Mouse (Mus musculus): Measurements from ENCODE around the gene Ubxn7. TPM values are rescaled to one million over a fixed set of nuclear protein-coding genes. Genes with fewer than 3 reads are reported as not detected.

Gene Ubxn7
- total and polyA plus RNA-seq, 2 experiments from 2014 or later: 12.1 to 27.1 TPM

DNA sequence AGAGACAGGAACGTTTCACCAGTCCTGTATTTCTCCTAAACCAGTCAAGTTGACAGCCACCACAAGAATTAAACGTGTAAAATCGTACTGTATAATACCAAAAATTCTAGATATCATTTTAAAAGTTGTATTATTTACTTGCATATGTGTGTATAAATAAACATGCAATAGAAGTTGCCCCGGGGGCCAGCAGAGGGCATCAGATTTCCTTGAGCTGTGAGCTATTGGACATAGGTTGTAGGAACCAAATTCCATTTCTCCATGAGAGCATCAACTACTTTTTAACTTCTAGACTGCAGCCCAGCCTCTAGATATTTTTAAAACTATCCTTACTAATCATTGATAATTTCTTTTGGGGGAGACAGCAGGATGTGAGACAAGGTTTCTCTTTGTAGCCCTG is 39.3 kb downstream of the Ubxn7 start:
- peaks cover 25% of the 10 kb centered on the region for H3K36me3 ChIP-seq (ENCODE audit: insufficient read depth, low read length)
- no peak overlapping the region for H3K9ac ChIP-seq (replicated peaks; ENCODE audit: low read length)
- no peak overlapping the region for H3K4me3 ChIP-seq (ENCODE audit: low read length)
- TF ChIP-seq CTCF (IDR thresholded peaks at IDR 0.05; ENCODE audit: low read depth): peak; percentile 54
- ATAC-seq (no peak), DNase-seq (ENCODE audit: low spot score) (peak; percentile 53)
- H3K27ac ChIP-seq: no peak overlapping the region
- WGBS: 90% methylated on average over 4 of the region's 4 CpGs
- no peaks in the 10 kb centered on the region for H3K4me1 ChIP-seq (ENCODE audit: insufficient read depth, low read length)
- H3K9me3 ChIP-seq (ENCODE audit: low read length): no peaks in the 10 kb centered on the region
- H3K27me3 ChIP-seq (ENCODE audit: insufficient read depth, low read length): no peaks in the 10 kb centered on the region
- H3K4me2 ChIP-seq (ENCODE audit: low read depth, low read length): no peak overlapping the region

DNA sequence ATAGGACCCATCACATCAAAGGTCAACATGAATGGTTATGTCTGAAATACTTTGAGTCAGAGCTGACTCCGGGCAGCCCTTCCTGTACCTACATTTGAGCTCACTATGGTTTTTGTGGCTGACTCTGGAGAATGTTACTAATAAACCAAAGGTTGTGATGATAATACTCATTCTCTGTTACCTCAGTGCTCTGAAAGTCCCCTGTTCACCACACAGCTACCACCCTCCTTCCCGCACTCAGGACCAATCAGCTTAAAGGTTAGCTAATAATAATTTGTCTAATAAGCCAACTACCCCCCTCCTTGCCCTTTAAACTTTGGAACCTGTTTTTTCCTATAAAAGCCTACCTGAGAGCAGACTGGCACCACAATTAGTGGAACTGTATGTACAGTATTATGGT is 47.5 kb downstream of the Ubxn7 start:
- no peak for ATAC-seq
- H3K27ac ChIP-seq: no peak overlapping the region
- 99% methylated on average over 2 of the region's 2 CpGs for WGBS

DNA sequence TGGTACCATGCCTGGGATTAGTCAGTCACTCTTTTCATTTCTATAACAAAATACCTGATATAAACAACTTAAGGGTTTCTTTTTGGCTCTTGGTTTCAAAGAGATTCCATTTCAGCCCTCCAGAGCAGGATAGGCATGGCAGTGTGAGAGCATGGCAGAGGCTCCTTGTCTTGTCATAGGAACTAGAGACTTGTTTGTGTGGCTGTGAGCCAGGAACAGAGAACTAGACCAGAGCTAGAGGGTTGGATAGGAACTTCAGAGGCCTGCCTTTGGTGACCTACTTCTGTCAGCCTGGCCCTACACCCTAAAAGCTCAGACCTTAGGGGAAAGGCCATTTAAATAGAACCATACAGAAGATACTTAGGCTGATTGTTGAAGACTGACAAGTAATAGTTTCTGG is 50.8 kb downstream of the Ubxn7 start:
- no peak overlapping the region for H3K4me3 ChIP-seq (ENCODE audit: low read length)
- DNase-seq (ENCODE audit: low spot score) (no peak), ATAC-seq (no peak)
- H3K27me3 ChIP-seq (ENCODE audit: insufficient read depth, low read length): no peaks in the 10 kb centered on the region
- H3K4me1 ChIP-seq (ENCODE audit: insufficient read depth, low read length): no peaks in the 10 kb centered on the region
- no peak overlapping the region for H3K9ac ChIP-seq (replicated peaks; ENCODE audit: low read length)
- peaks cover 43% of the 10 kb centered on the region for H3K36me3 ChIP-seq (ENCODE audit: insufficient read depth, low read length)
- no peak overlapping the region for H3K4me2 ChIP-seq (ENCODE audit: low read depth, low read length)
- no peak overlapping the region for H3K27ac ChIP-seq
- TF ChIP-seq CTCF (IDR thresholded peaks at IDR 0.05; ENCODE audit: low read depth): no peak
- no peaks in the 10 kb centered on the region for H3K9me3 ChIP-seq (ENCODE audit: low read length)

More for the DNA sequence above, 47.5 kb downstream of the Ubxn7 start:
- no peak for DNase-seq (ENCODE audit: low spot score)
- Histone ChIP-seq H3K9me3 (ENCODE audit: low read length) (no peaks in the 10 kb centered on the region), H3K4me1 (ENCODE audit: insufficient read depth, low read length) (no peaks in the 10 kb centered on the region), H3K9ac (replicated peaks; ENCODE audit: low read length) (no peak overlapping the region), H3K36me3 (ENCODE audit: insufficient read depth, low read length) (peaks cover 51% of the 10 kb centered on the region), H3K4me2 (ENCODE audit: low read depth, low read length) (no peak overlapping the region), H3K27me3 (ENCODE audit: insufficient read depth, low read length) (no peaks in the 10 kb centered on the region), H3K4me3 (ENCODE audit: low read length) (no peak overlapping the region)
- no peak for TF ChIP-seq CTCF (IDR thresholded peaks at IDR 0.05; ENCODE audit: low read depth)

DNA sequence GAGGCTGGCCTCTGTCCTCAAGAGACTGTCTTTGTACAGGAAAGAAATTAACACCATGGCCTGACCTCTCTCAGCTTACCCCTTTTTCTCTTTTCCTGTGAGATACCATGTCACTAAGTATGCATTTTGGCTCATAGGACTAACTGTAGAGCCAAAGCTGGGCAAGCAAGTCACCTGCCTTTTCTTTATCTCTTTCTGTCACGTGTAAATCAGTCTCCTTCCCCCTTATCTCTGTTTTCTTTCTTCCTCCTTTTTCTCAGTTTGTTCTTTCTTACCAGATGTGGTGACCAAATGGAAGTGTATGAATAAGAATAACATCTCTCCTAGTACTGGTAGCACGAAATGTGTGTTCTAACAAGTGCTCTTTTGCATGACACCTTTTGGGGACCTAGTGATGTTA is 52.8 kb downstream of the Ubxn7 start:
- Histone ChIP-seq H3K4me2 (ENCODE audit: low read depth, low read length) (no peak overlapping the region), H3K4me3 (ENCODE audit: low read length) (no peak overlapping the region), H3K27ac (no peak overlapping the region), H3K36me3 (ENCODE audit: insufficient read depth, low read length) (peaks cover 32% of the 10 kb centered on the region), H3K9ac (replicated peaks; ENCODE audit: low read length) (no peak overlapping the region), H3K9me3 (ENCODE audit: low read length) (no peaks in the 10 kb centered on the region), H3K4me1 (ENCODE audit: insufficient read depth, low read length) (no peaks in the 10 kb centered on the region), H3K27me3 (ENCODE audit: insufficient read depth, low read length) (no peaks in the 10 kb centered on the region)
- TF ChIP-seq CTCF (IDR thresholded peaks at IDR 0.05; ENCODE audit: low read depth): no peak
- 91% methylated on average over 2 of the region's 2 CpGs for WGBS
- DNase-seq (ENCODE audit: low spot score) (no peak), ATAC-seq (no peak)

DNA sequence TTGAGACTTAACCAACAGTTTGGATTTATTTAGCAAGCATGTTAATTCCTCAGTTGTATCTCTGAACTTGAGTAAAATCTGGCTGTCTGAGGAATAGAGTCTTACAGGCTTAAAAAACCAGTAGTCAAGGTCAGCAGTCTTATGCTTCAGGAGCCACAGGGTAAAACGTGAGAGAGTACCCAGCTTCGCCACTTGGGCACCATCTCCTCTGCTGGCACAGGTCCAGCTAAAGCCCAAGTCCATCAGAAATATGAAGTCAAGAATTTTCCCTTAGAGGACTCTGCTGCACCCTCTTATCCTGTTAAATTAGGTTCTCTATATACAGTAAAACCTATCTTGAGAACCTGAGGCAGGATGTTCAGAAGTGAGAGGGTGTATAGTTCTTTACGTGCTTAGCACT is 54.8 kb downstream of the Ubxn7 start:
- 74% methylated on average over 3 of the region's 3 CpGs for WGBS
- Histone ChIP-seq H3K4me1 (ENCODE audit: insufficient read depth, low read length) (no peaks in the 10 kb centered on the region), H3K36me3 (ENCODE audit: insufficient read depth, low read length) (peaks cover 32% of the 10 kb centered on the region), H3K27ac (no peak overlapping the region), H3K9ac (replicated peaks; ENCODE audit: low read length) (no peak overlapping the region), H3K4me3 (ENCODE audit: low read length) (no peak overlapping the region), H3K4me2 (ENCODE audit: low read depth, low read length) (no peak overlapping the region), H3K27me3 (ENCODE audit: insufficient read depth, low read length) (no peaks in the 10 kb centered on the region), H3K9me3 (ENCODE audit: low read length) (no peaks in the 10 kb centered on the region)
- no peak for ATAC-seq
- peak; percentile 13; the same call in 1 of the 2 replicates for TF ChIP-seq CTCF (IDR thresholded peaks at IDR 0.05; ENCODE audit: low read depth)
- peak; percentile 9 for DNase-seq (ENCODE audit: low spot score)

DNA sequence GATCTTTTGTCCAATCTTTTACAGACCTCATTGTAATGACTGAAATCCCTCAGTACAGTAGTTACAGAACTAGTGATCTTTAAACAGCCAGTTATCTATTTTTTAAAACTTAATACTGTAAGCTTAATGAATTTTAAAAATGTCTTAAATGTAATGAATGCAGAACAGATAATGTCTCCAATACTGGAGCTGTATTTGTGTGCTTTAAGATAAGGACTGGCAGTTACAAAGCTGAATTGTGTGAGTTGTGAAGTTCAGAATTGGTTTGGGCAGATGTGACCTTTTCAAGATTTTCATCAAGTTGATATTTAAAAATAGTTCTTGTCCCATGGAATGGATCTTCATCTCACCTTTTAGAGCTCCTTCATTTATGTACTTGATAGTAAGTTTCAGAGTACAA is 57.0 kb downstream of the Ubxn7 start:
- H3K27ac ChIP-seq: no peak overlapping the region
- no peak overlapping the region for H3K4me2 ChIP-seq (ENCODE audit: low read depth, low read length)
- no peak for TF ChIP-seq CTCF (IDR thresholded peaks at IDR 0.05; ENCODE audit: low read depth)
- H3K9ac ChIP-seq (replicated peaks; ENCODE audit: low read length): no peak overlapping the region
- H3K9me3 ChIP-seq (ENCODE audit: low read length): no peaks in the 10 kb centered on the region
- H3K4me1 ChIP-seq (ENCODE audit: insufficient read depth, low read length): no peaks in the 10 kb centered on the region
- peaks cover 27% of the 10 kb centered on the region for H3K36me3 ChIP-seq (ENCODE audit: insufficient read depth, low read length)
- no peaks in the 10 kb centered on the region for H3K27me3 ChIP-seq (ENCODE audit: insufficient read depth, low read length)
- ATAC-seq: no peak
- DNase-seq (ENCODE audit: low spot score): no peak
- H3K4me3 ChIP-seq (ENCODE audit: low read length): no peak overlapping the region

DNA sequence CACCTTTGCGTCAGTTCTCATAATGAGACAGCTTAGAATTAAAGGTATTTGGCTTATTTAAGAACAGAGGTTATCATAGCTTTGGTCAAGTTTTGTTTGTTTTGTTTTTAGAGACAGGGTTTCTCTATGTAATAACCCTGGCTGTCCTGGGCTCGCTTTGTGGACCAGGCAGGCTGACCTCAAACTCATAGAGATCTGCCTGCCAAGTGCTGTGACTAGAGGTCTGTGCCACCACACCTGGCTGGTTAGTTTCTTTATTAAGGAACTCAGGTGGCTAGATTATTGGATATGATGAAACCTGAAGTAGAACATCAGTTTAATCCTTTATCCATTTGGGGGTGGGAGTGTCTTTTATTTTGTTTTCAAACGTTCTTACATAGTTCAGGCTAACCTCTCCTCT is 57.8 kb downstream of the Ubxn7 start:
- Histone ChIP-seq H3K9ac (replicated peaks; ENCODE audit: low read length) (no peak overlapping the region), H3K27me3 (ENCODE audit: insufficient read depth, low read length) (no peaks in the 10 kb centered on the region), H3K4me3 (ENCODE audit: low read length) (no peak overlapping the region), H3K27ac (no peak overlapping the region), H3K4me1 (ENCODE audit: insufficient read depth, low read length) (no peaks in the 10 kb centered on the region), H3K4me2 (ENCODE audit: low read depth, low read length) (no peak overlapping the region), H3K36me3 (ENCODE audit: insufficient read depth, low read length) (peaks cover 24% of the 10 kb centered on the region), H3K9me3 (ENCODE audit: low read length) (no peaks in the 10 kb centered on the region)
- ATAC-seq: no peak
- no peak for DNase-seq (ENCODE audit: low spot score)
- WGBS: 90% methylated on average over 3 of the region's 3 CpGs
- no peak for TF ChIP-seq CTCF (IDR thresholded peaks at IDR 0.05; ENCODE audit: low read depth)
